Mouse (Mus musculus): ENCODE measurements around the gene Upf3b.
"Not testable (repeated sequence)": the region's sequence is repeated elsewhere in the genome, so short reads cannot be mapped to it uniquely, and the experiment has no call there.

Gene Upf3b

GRCm38 (mm10) chrX:37110193-37110880, at the start of gene Upf3b:
Upf3b (minus strand) TSS chrX:37110322.
- peak; percentile 92 to 94 for DNase-seq (ENCODE audit: low spot score in 2 of 2)

- DNase-seq (ENCODE audit: low spot score in 2 of 2), result no peak
Observed at GRCm38 (mm10) chrX:37157839-37158238, 47.7 kb upstream of the Upf3b start.

- DNase-seq (ENCODE audit: low spot score in 2 of 2), result no peak
Observed at GRCm38 (mm10) chrX:37144954-37145353, 34.8 kb upstream of the Upf3b start.

- not testable (repeated sequence) for DNase-seq (ENCODE audit: low spot score in 2 of 2)
Observed at GRCm38 (mm10) chrX:37144498-37144897, 34.4 kb upstream of the Upf3b start.

GRCm38 (mm10) chrX:37141732-37142131, 31.6 kb upstream of the Upf3b start:
- DNase-seq (ENCODE audit: low spot score in 2 of 2), result no peak

GRCm38 (mm10) chrX:37126671-37127358, 16.7 kb upstream of the Upf3b start, which contains the start of gene Nkap:
Nkap (plus strand) TSS chrX:37126795.
- peak; percentile 25 to 75 for DNase-seq (ENCODE audit: low spot score in 2 of 2)

GRCm38 (mm10) chrX:37125511-37125910, 15.4 kb upstream of the Upf3b start:
- no peak for DNase-seq (ENCODE audit: low spot score in 2 of 2)

GRCm38 (mm10) chrX:37120212-37120611, 10.1 kb upstream of the Upf3b start:
- DNase-seq (ENCODE audit: low spot score in 2 of 2), result no peak

- no peak for DNase-seq (ENCODE audit: low spot score in 2 of 2)
Observed at GRCm38 (mm10) chrX:37119585-37119984, 9.5 kb upstream of the Upf3b start.

GRCm38 (mm10) chrX:37117085-37117484, 7.0 kb upstream of the Upf3b start:
- no peak for DNase-seq (ENCODE audit: low spot score in 2 of 2)

GRCm38 (mm10) chrX:37110881-37111193, 715 bp upstream of the Upf3b start:
- no peak for DNase-seq (ENCODE audit: low spot score in 2 of 2)

GRCm38 (mm10) chrX:37109526-37110192, 463 bp downstream of the Upf3b start:
- no peak for DNase-seq (ENCODE audit: low spot score in 2 of 2)

- DNase-seq (ENCODE audit: low spot score in 2 of 2), result no peak
Observed at GRCm38 (mm10) chrX:37103826-37104225, 6.3 kb downstream of the Upf3b start.

GRCm38 (mm10) chrX:37098681-37099080, 11.4 kb downstream of the Upf3b start:
- DNase-seq (ENCODE audit: low spot score in 2 of 2), result no peak

- no peak for DNase-seq (ENCODE audit: low spot score in 2 of 2)
Observed at GRCm38 (mm10) chrX:37095106-37095768, 14.9 kb downstream of the Upf3b start.

- DNase-seq (ENCODE audit: low spot score in 2 of 2), result no peak
Observed at GRCm38 (mm10) chrX:37091457-37091856, 18.7 kb downstream of the Upf3b start.

- no peak for DNase-seq (ENCODE audit: low spot score in 2 of 2)
Observed at GRCm38 (mm10) chrX:37088778-37089177, 21.3 kb downstream of the Upf3b start.

- no peak for DNase-seq (ENCODE audit: low spot score in 2 of 2)
Observed at GRCm38 (mm10) chrX:37085665-37086064, 24.5 kb downstream of the Upf3b start.

GRCm38 (mm10) chrX:37084927-37085660, 25.0 kb downstream of the Upf3b start, which contains the start of gene Rpl39:
Rpl39 (minus strand) TSS chrX:37085402.
- peak; percentile 71 to 84 for DNase-seq (ENCODE audit: low spot score in 2 of 2)

- peak in 1 of 2 experiments; percentile 28 for DNase-seq (ENCODE audit: low spot score in 2 of 2)
Observed at GRCm38 (mm10) chrX:37084318-37084926, 25.7 kb downstream of the Upf3b start.

- DNase-seq (ENCODE audit: low spot score in 2 of 2), result no peak
Observed at GRCm38 (mm10) chrX:37081194-37081593, 28.9 kb downstream of the Upf3b start.
